Mouse (Mus musculus) heart, adult 8-10 months (tissue): ENCODE data around the gene Taar7d. TPM values are rescaled to one million over a fixed set of nuclear protein-coding genes. Genes with fewer than 3 reads are reported as not detected.
"Not testable (repeated sequence)": the region's sequence is repeated elsewhere in the genome, so short reads cannot be mapped to it uniquely, and the experiment has no call there.

Experiments used
- DNase-seq: peaks from one replicate; pipeline ENCODE4 v3.0.0; 2022; ENCODE audit warnings: low spot score
- total RNA-seq, 4 experiments: library from RNA; stranded (reverse); gene quantifications; 2 replicates each; pipeline ENCODE4 v1.2.4; 2022

Gene Taar7d
- total RNA-seq, result not detected

DNA sequence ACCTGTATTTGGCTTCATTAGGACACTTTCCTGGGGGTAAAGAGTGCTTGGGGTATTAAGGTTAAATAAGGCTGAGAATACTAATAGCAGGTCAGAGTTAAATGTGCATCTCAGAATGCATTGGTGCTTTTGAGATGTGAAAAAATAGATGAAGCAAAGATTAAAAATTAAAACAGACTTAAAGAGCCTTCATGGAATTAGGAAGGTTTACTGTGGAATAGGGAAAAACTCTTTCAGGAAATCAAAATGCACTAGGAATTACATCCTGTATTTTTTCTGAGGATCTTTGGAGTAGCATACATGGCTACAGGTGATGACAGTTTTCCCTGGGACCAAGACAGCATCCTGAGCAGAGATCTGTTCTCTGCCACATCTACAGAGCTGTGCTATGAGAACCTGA lies at the start of gene Taar7d:
Gene Taar7d (plus strand): TSS at position 301 of the 400 bp plus-strand sequence.
- no peak for DNase-seq

DNA sequence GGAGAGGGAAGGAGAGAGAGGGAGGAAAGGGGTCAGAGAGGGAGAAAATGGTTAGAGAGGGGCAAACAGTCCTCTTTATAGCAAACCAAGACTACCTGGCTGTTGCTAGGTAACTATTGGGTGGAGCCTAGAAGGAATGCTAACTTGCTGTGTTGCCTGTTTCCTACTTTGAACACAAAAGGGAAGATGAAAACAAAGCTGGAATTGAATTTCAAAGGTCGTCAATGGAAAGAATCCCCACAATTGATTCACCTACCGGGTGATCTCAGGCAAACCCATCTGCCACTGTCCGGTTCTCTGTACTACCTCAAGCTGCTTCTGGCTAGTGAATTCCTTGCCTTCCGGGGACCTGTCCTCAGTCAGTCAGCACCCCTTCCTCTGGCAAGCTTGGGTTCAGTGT lies 49.1 kb upstream of the Taar7d start:
- no peak for DNase-seq

DNA sequence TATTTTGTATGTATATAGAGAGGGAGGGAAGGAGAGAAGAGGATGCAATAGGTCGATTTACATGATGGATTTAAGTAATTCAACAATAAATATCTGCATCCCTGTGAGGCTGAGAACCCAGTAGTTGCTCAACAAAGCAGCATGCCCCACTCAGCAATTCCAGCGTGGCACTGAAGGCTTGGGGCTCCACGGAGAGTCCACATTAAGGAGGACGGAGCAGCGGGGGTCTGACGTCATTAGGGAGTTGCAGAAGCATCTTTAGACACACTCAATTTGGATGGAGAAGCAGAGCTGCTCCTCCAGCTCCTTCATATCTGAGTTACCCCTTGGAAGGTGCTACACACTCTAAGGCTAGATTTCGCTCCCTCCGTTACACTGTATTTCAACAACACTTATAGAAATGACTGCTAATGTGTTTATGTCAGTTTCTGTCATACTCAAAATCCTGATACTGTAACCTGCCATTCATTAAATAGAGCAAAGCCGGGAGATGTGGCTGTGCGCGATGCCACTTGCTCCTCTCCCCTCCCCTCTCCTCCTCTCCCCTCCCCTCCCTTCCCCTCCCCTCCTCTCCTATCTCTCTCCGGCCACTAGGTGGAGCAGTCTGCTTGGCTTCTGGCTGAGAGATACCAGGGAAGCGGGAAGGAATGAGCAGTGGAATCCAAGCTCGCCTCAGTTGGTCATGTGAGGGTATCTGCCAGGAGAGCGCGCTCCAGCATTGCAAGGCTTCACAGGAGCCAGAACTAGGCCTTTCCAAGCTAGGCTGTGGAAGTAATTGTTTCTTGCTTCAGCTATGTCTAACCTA lies 47.9 kb upstream of the Taar7d start:
- peak; percentile 57 for DNase-seq

- no peak for DNase-seq
Observed at GRCm38 (mm10) chr10:23985546-23985945, 41.5 kb upstream of the Taar7d start, which contains the start of gene Taar6. TSS of gene Taar6 (minus strand) at chr10:23985646.

DNA sequence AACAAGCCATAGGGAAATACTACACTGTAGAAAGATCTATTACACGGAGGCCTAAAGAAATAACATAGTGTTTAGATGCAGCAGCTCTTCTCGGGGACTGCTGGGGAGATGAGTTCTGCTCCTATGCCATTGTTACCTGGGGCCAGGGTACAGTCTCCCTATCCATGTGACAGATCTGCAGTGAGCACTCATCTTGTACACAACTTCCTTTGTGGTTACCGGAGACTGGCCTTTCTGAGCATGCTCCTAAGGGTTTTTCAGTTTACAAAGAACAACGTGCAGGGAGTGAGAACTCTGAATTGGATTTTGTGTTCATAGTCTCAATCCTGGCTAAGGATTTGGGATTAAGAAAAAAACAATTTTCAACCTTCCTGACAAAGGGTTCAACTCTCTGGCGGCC lies 40.6 kb upstream of the Taar7d start:
- DNase-seq, result no peak

GRCm38 (mm10) chr10:23993381-23993780 lies 33.6 kb upstream of the Taar7d start, which contains the start of gene Taar7a:
TSS of gene Taar7a (minus strand) at chr10:23993481.
- DNase-seq, result no peak

- no peak for DNase-seq
Observed at GRCm38 (mm10) chr10:23999639-24000038, 27.4 kb upstream of the Taar7d start, which contains the start of gene Taar7b. TSS of gene Taar7b (plus strand) at chr10:23999939.

GRCm38 (mm10) chr10:24006442-24006841 lies 20.6 kb upstream of the Taar7d start:
- DNase-seq, result no peak

DNA sequence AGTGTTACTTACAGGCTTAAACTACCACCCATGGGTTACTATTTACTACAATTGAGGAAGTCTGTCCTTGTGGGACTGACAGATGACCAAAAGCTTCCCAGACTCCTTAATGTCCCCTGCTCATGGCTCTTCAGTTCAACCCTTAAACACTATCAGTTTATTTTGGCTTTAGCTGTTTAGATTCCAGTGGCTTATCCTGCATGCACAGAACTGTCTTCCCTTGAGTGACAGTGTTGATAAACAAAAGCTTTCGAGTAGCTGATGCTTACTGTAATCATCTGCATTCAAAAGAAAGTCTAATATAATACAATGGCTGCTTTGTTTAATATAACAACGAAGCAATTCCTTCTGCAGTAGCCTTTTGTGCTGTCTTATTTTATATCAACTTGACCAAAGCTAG lies 20.0 kb upstream of the Taar7d start:
- no peak for DNase-seq

DNA sequence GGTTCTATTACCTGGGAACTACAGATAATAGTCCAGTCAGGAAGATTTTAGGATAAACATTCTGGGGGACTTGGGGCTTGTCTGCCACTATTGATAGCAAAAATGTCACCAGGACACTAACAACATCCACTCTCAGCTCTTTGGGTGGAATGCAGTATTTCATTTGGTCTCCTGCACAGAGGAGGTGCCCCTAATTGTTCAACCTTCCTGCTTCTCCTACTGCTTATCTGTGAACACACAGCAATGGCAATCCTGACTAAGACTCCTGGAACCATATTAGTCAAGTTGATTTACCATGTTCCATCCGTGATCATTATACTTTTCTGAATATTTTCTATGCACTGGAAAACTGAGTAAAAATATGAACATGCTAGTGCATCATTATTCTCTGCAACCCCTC lies 18.9 kb upstream of the Taar7d start:
- no peak for DNase-seq

- no peak for DNase-seq
Observed at GRCm38 (mm10) chr10:24031347-24031746, 4.3 kb downstream of the Taar7d start.

- DNase-seq, result no peak
Observed at GRCm38 (mm10) chr10:24037314-24037713, 10.3 kb downstream of the Taar7d start, which contains the start of gene Taar7e. TSS of gene Taar7e (plus strand) at chr10:24037614.

DNA sequence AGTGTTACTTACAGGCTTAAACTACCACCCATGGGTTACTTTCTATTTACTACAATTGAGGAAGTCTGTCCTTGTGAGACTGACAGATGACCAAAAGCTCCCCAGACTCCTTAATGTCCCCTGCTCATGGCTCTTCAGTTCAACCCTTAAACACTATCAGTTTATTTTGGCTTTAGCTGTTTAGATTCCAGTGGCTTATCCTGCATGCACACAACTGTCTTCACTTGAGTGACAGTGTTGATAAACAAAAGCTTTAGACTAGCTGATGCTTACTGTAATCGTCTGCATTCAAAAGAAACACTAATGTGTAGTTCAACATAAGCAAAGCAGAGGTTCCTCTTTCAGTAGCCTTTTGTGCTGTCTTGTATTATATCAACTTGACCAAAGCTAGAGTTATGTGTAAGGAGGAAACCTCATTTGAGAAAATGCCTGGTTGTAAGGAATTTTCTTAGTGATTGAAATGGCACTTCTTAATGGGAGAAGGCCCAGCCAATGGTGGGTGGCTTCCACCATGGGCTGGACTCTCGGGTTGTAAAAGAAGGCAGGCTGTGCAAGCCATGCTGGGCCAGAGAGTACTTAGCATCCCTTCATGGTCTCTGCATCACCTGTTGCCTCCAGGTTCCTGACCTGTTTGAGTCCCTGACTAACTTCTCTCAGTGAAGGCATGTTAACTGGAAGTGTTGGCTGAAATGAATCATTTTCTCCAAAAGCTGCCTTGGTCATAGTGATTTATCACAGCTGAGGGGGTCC lies 13.3 kb downstream of the Taar7d start:
- DNase-seq, result no peak

DNA sequence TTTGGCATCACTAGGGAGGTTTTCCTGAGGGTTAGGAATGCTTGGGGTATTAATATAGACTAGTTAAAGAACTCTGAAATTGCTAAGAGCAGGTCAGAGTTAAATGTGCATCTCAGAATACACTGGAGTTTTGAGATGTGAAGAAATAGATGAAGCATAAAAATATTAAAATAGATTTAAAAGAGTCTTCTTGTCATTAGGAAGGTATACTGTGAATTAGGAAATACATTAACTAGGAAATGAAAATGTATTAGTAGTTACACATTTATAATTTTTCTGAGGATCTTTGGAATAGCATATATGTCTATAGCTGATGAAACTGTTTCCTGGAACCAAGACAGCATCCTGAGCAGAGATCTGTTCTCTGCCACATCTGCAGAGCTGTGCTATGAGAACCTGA lies 22.2 kb downstream of the Taar7d start, which contains the start of gene Taar7f:
Gene Taar7f (plus strand): TSS at position 301 of the 400 bp plus-strand sequence.
- DNase-seq, result no peak

GRCm38 (mm10) chr10:24052039-24052438 lies 25.0 kb downstream of the Taar7d start:
- DNase-seq, result no peak

DNA sequence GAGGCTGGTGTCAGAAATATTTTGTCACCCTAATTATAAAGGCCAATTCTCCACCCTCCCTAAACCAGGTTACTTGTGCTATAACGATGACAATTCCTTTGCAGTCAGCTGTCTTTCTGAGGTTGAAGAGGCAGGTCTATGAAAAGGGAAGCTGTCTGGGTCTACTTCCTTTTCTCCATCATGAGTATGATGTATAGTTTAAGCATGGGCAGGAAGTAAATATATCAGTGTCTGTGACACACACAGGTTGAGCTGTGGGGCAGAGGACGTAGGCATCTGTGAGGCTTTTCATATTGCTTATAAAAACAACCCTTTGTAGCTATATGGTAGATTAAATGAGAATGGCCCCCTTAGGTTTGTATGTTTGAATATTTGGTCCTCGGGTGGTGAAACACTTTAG lies 32.0 kb downstream of the Taar7d start:
- no peak for DNase-seq

DNA sequence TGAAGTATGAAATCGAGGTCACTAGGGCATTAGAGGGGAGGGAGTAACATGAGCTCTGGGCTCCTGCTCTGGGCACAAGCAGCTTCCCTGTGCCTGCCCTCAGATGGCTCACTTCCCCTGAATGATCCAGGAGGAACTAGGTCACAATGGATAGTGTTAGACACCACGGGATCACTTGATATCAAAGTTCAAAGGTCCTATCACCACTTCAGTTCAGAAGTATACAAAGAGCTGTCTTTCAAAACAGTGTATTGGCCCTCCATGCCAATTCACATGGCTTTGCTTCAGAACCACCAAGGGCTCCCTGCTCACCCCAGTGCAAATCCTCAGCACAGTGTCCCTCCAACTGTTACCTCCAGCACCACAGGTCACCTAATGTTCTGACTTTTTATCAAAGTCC lies 47.7 kb downstream of the Taar7d start:
- DNase-seq, result not testable (repeated sequence)

DNA sequence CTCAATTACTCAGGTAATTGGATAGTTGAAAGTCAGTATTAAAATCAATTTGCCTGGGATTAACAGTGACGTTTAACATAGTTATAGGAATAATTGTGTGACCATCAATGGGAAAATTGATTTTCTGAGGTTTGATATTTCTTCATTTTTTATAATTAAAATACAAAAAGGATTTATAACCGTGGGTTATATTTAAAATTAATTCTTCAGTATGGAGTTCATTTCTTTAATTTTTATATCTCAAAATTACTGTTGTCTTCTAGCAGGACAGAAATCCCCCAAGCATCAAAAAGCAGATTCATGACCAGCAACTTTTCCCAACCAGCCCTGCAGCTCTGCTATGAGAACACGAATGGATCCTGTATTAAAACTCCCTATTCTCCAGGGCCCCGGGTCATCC lies 49.2 kb downstream of the Taar7d start, which contains the start of gene Taar8a:
Gene Taar8a (plus strand): TSS at position 301 of the 400 bp plus-strand sequence.
- DNase-seq, result not testable (repeated sequence)
